Mouse (Mus musculus) stomach, embryonic 16.5 days (tissue): ENCODE measurements around the gene Rfc4. TPM values are rescaled to one million over a fixed set of nuclear protein-coding genes. Genes with fewer than 3 reads are reported as not detected.

ENCODE experiments used
- ATAC-seq: fragments of 200-750 bp; cut with Nextera tagmentation; 2 replicates; pipeline ENCODE4 v1.8.0; 2017; ENCODE audit warnings: moderate number of reproducible peaks, moderate TSS enrichment; ENCODE audit not compliant: insufficient read depth, low FRiP score
- H3K27ac ChIP-seq: fragments of 300-500 bp; sonication (generic); 2 replicates; pipeline ENCODE4 v1.5.1; 2014; ENCODE audit warnings: low read length
- H3K27me3 ChIP-seq: fragments of 300-500 bp; sonication (generic); 2 replicates; pipeline ENCODE4 v1.6.1; 2014; ENCODE audit warnings: low read length, control low read depth, mixed read lengths; ENCODE audit not compliant: control insufficient read depth, insufficient read depth
- H3K36me3 ChIP-seq: fragments of 300-500 bp; sonication (generic); 2 replicates; pipeline ENCODE4 v1.6.1; 2014; ENCODE audit warnings: low read length; ENCODE audit not compliant: control insufficient read depth, insufficient read depth
- H3K4me1 ChIP-seq: fragments of 300-500 bp; sonication (generic); 2 replicates; pipeline ENCODE4 v1.6.1; 2014; ENCODE audit warnings: low read length, control low read depth, mixed read lengths; ENCODE audit not compliant: control insufficient read depth, insufficient read depth
- H3K4me2 ChIP-seq: fragments of 300-500 bp; sonication (generic); 2 replicates; pipeline ENCODE4 v1.6.1; 2014; ENCODE audit warnings: low read depth, low read length, mixed read lengths
- H3K4me3 ChIP-seq: fragments of 300-500 bp; sonication (generic); replicated peaks from 2 replicates; pipeline ENCODE4 v1.5.1; 2014; ENCODE audit warnings: mild to moderate bottlenecking, low read length
- H3K9ac ChIP-seq: fragments of 300-500 bp; sonication (generic); 2 replicates; pipeline ENCODE4 v1.6.1; 2014; ENCODE audit warnings: low read length
- H3K9me3 ChIP-seq: fragments of 300-500 bp; sonication (generic); replicated peaks from 2 replicates; pipeline ENCODE4 v1.6.1; 2016; ENCODE audit warnings: low read length, control low read depth; ENCODE audit not compliant: control insufficient read depth
- WGBS: fragments of 180-500 bp; shearing (Covaris S2); extraction: QIAGEN DNeasy Blood & Tissue Kit; methylation state at CpG from one replicate; pipeline ENCODE4 v1.1.7; 2014; 5-methylcytosine and 5-hydroxymethylcytosine counted together
- polyA plus RNA-seq: library from polyadenylated mRNA; unstranded; fragments of >200 nt; fragmentation: Nextera tagmentation; extraction: Ambion mirVana; gene quantifications from 2 replicates; pipeline ENCODE4 v1.2.1, GENCODE M21; 2015

Gene Rfc4
- polyA plus RNA-seq, 1 experiment from 2014 or later: 93.7 TPM

DNA sequence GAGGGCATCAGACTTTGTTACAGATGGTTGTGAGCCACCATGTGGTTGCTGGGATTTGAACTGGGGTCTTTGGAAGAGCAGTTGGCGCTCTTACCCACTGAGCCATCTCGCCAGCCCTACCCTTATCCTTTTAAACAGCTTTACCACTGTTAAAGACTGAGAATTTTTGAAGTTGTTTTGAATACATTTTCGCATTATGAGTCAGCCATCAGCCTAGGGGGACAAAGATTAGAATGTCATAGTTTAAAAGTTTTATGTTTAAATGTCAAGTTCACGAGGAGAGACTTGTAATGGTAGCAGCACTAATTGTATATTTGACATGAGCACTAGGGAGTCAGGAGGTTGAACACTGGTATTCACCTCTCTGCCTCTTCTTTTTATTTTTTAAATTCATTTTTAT is 4.4 kb downstream of the Rfc4 start:
- Histone ChIP-seq H3K27me3 (no peaks in the 10 kb centered on the region), H3K4me1 (peaks cover 6% of the 10 kb centered on the region; the same call in 1 of the 2 replicates), H3K36me3 (peaks cover 9% of the 10 kb centered on the region; the same call in 1 of the 2 replicates), H3K27ac (no peak overlapping the region), H3K4me2 (no peak overlapping the region), H3K4me3 (no peak overlapping the region), H3K9ac (no peak overlapping the region), H3K9me3 (no peaks in the 10 kb centered on the region)
- ATAC-seq: no peak
- 94% methylated on average over 4 of the region's 4 CpGs for WGBS

DNA sequence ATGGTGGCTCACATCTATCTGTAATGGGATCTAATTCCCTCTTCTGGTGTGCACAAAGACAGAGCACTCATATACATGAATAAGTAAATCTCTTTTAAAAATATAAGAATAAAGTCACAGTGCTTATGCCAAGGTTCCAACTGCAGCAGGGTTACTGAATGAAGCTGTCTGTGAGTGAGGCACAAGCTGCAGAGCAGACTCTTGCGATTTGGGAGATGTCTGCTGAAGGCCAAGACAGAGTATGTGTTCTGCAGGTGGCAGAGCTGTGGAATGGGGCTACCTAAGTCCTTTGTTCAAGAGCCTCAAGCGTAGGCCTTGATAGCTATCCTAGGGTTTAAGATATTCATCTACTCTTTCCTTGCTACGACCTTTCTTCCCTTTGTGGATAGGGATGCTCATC is 5.1 kb downstream of the Rfc4 start:
- no peak overlapping the region for H3K4me2 ChIP-seq
- no peak overlapping the region for H3K27ac ChIP-seq
- peaks cover 6% of the 10 kb centered on the region; the same call in 1 of the 2 replicates for H3K4me1 ChIP-seq
- H3K36me3 ChIP-seq: peaks cover 9% of the 10 kb centered on the region; the same call in 1 of the 2 replicates
- H3K4me3 ChIP-seq: no peak overlapping the region
- WGBS: 91% methylated on average over 3 of the region's 3 CpGs
- H3K9ac ChIP-seq: no peak overlapping the region
- ATAC-seq: no peak
- no peaks in the 10 kb centered on the region for H3K9me3 ChIP-seq
- H3K27me3 ChIP-seq: no peaks in the 10 kb centered on the region

DNA sequence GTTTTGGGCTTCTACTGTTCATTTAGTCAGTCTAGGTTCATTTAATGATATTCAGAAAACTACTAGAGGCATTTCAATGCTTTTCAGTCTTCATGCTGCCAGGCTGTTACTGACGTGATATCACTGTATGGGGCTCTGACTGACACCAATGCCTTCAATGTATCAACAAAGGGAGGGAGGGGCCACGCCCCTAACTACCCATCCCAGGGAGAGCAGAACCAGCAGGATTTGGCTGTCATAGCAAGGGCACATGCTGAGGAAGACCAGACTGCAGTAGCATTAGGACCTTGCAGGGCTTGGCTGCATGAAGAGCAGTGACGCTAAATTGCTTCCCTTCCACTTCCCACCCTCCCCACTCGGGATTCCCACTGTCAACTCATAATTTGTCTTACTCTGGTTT is 10.4 kb downstream of the Rfc4 start:
- H3K9ac ChIP-seq: no peak overlapping the region
- no peak for ATAC-seq
- no peaks in the 10 kb centered on the region for H3K27me3 ChIP-seq
- no peak overlapping the region for H3K27ac ChIP-seq
- no peaks in the 10 kb centered on the region for H3K9me3 ChIP-seq
- peaks cover 28% of the 10 kb centered on the region for H3K36me3 ChIP-seq
- 43% methylated on average over 4 of the region's 4 CpGs for WGBS
- no peak overlapping the region for H3K4me2 ChIP-seq
- no peaks in the 10 kb centered on the region; the same call in 1 of the 2 replicates for H3K4me1 ChIP-seq
- no peak overlapping the region for H3K4me3 ChIP-seq

DNA sequence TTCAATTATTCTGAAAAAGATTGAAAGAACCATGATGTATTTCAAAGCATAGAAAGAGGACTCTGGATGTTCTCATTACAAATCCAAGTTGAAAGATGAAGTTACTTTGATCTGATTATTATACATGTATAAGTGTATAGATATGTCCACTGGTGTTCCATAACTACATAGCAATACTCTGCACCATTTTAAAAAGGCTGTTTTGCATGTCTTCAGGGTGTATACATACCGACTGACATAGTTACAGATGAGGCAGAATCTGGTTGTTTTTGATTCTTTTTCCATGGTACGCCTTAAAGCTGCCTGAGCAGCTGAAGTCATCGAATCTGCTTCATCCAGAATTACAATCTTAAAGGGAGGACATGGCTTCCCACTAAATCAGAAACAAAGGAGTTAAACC is 12.1 kb downstream of the Rfc4 start:
- Histone ChIP-seq H3K4me3 (no peak overlapping the region), H3K9me3 (no peaks in the 10 kb centered on the region), H3K27me3 (no peaks in the 10 kb centered on the region), H3K27ac (no peak overlapping the region), H3K9ac (no peak overlapping the region), H3K4me1 (peaks cover 9% of the 10 kb centered on the region), H3K36me3 (peaks cover 37% of the 10 kb centered on the region), H3K4me2 (no peak overlapping the region)
- no peak for ATAC-seq
- WGBS: 77% methylated on average over 3 of the region's 3 CpGs

DNA sequence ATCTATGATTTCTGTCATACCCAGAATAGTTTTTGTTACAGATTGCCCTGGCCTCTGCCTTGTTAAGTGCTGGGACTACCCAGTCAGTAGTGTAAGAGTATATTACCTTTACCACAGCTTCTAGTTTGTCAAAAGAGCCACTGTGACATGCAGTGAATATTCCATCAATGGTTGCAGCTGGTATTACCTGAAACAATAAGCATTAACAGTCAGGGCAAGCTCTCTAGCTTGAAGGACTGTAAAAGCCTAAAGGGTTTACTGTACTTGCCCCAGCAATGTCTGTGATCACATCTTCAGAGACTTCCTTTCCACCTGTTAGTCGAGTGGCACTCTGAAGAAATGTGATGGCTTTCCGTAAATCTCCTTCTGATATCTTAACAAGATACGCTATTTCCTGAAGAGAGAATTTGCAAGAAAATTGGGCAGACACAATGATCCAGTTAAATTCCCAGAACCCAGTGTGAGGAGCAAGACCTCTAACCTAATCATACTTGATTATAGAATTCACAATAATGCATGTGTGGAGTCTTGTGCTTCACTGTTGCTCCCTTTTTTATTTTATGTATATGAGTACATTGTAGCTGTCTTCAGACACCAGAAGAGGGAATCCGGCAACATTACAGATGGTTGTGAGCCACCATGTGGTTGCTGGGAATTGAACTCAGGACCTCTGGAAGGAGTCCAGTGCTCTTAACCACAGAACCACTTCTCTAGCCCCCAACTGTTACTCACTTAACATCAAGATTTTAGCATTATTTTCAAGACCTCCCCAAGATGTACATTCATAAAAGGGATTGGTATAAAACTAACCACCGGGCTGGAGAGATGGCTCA is 13.0 kb downstream of the Rfc4 start:
- Histone ChIP-seq H3K9me3 (no peaks in the 10 kb centered on the region), H3K4me1 (peaks cover 13% of the 10 kb centered on the region), H3K4me3 (no peak overlapping the region), H3K36me3 (peaks cover 45% of the 10 kb centered on the region), H3K27me3 (no peaks in the 10 kb centered on the region), H3K9ac (no peak overlapping the region), H3K27ac (no peak overlapping the region), H3K4me2 (no peak overlapping the region)
- ATAC-seq: peak; percentile 44; the same call in 1 of the 2 replicates
- 61% methylated on average over 5 of the region's 5 CpGs for WGBS

DNA sequence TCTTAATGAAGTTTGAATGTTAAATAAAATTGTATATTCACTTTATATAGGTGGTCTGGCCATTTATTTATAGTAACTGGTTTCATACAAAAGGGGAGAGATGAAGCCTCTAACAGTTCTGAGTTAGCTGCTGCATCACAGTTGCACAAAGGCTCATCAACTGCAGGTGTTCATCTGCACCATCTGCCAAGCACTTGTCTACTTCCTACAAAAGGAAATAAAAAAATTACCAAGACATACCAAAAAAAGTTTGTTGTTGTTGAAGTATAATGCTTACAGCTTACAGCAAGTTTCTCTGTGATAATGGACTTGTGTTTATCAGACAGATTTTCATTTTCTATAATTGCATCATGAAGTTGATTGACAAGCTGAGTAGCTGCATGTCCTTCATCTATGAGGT is 13.6 kb downstream of the Rfc4 start:
- Histone ChIP-seq H3K9me3 (no peaks in the 10 kb centered on the region), H3K27ac (no peak overlapping the region), H3K27me3 (no peaks in the 10 kb centered on the region), H3K4me2 (no peak overlapping the region), H3K9ac (no peak overlapping the region), H3K4me1 (peaks cover 18% of the 10 kb centered on the region), H3K36me3 (peaks cover 48% of the 10 kb centered on the region), H3K4me3 (no peak overlapping the region)
- ATAC-seq: no peak

DNA sequence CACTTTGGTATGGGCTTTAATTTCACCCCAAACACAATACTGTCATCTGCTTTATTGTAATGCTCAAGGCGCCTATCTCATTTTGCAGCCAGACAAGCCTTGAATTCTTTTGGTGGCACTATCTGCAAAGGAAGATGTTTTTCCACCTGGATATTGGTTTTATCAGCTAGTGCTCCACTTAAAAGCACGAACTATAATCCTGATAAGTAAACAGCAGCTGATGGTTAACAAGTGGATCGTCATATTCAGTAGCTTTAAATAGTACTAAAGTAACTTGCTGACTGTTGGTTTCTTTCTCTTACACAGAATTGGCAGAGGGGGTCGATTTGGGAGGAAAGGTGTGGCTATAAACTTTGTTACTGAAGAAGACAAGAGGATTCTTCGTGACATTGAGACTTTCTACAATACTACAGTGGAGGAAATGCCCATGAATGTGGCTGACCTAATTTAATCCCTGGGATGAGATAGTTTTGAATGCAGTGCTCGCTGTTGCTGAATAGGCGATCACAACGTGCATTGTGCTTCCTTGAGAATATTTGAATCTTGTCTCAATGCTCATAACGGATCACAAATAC is 14.6 kb downstream of the Rfc4 start:
- H3K9ac ChIP-seq: no peak overlapping the region
- 42% methylated on average over 9 of the region's 9 CpGs for WGBS
- peaks cover 53% of the 10 kb centered on the region for H3K36me3 ChIP-seq
- no peak overlapping the region for H3K4me3 ChIP-seq
- H3K4me1 ChIP-seq: peaks cover 18% of the 10 kb centered on the region
- no peaks in the 10 kb centered on the region for H3K27me3 ChIP-seq
- no peak overlapping the region for H3K27ac ChIP-seq
- no peak for ATAC-seq
- H3K9me3 ChIP-seq: no peaks in the 10 kb centered on the region
- H3K4me2 ChIP-seq: no peak overlapping the region

DNA sequence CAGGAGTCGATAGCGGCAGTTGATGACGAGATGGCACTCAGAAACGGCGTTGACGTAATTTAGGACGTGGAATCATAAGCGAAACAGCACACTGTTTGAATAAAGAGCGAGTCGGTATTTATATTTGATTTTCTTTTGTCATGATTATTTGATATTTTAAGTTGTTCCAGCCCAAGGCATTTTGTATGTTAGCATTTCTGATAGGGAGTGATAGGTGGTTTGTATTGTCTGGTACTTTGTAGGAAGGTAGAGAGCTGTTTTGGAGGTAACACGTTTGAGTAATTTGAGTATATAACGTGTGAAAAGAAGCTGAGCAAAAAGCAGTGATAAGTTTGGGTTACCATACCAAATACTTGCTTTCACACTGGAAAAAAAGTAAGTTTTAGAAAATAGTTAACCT is 15.2 kb downstream of the Rfc4 start:
- Histone ChIP-seq H3K27me3 (no peaks in the 10 kb centered on the region), H3K9me3 (no peaks in the 10 kb centered on the region), H3K4me1 (peaks cover 18% of the 10 kb centered on the region), H3K27ac (no peak overlapping the region), H3K36me3 (peaks cover 53% of the 10 kb centered on the region), H3K9ac (no peak overlapping the region), H3K4me2 (no peak overlapping the region; the same call in 1 of the 2 replicates), H3K4me3 (no peak overlapping the region)
- 61% methylated on average over 12 of the region's 12 CpGs for WGBS
- no peak for ATAC-seq
